Mouse (Mus musculus): ENCODE results near the gene Pex6. TPM values are rescaled to one million over a fixed set of nuclear protein-coding genes. Genes with fewer than 3 reads are reported as not detected.

Gene Pex6
- polyA plus RNA-seq, 1 experiment from 2014 or later: 22.7 TPM

- no peak overlapping the region for H3K9ac ChIP-seq (ENCODE audit: low read depth, low read length)
These were observed 32.4 kb upstream of the Pex6 start for GRCm38 (mm10) chr17:46678911-46679310.

GRCm38 (mm10) chr17:46679843-46680759, 31.2 kb upstream of the Pex6 start:
- H3K4me2 ChIP-seq (ENCODE audit: low read length): peak overlapping the region; percentile 77
- 1% methylated on average over 34 of the region's 34 CpGs for WGBS
- peak overlapping the region; percentile 82 for H3K9ac ChIP-seq (ENCODE audit: low read depth, low read length)
- no peaks in the 10 kb centered on the region for H3K27me3 ChIP-seq (ENCODE audit: control insufficient read depth, insufficient read depth, low read depth, low read length)
- ATAC-seq: peak; percentile 60
- peaks cover 25% of the 10 kb centered on the region for H3K4me1 ChIP-seq (ENCODE audit: control insufficient read depth, insufficient read depth, low read length)
- H3K9me3 ChIP-seq (replicated peaks; ENCODE audit: control insufficient read depth, low read length, poor library complexity, severe bottlenecking): no peaks in the 10 kb centered on the region
- H3K36me3 ChIP-seq (ENCODE audit: control insufficient read depth, insufficient read depth, low read length): peaks cover 32% of the 10 kb centered on the region
- peak overlapping the region; percentile 88 for H3K27ac ChIP-seq (ENCODE audit: low read length)
- peak overlapping the region; percentile 75 for H3K4me3 ChIP-seq (ENCODE audit: low read depth, low read length)

More at GRCm38 (mm10) chr17:46678911-46679310, 32.4 kb upstream of the Pex6 start:
- peaks cover 32% of the 10 kb centered on the region for H3K4me1 ChIP-seq (ENCODE audit: control insufficient read depth, insufficient read depth, low read length)
- peaks cover 31% of the 10 kb centered on the region for H3K36me3 ChIP-seq (ENCODE audit: control insufficient read depth, insufficient read depth, low read length)
- no peaks in the 10 kb centered on the region for H3K27me3 ChIP-seq (ENCODE audit: control insufficient read depth, insufficient read depth, low read depth, low read length)
- H3K4me3 ChIP-seq (ENCODE audit: low read depth, low read length): no peak overlapping the region
- no peak overlapping the region for H3K27ac ChIP-seq (ENCODE audit: low read length)
- no peaks in the 10 kb centered on the region for H3K9me3 ChIP-seq (replicated peaks; ENCODE audit: control insufficient read depth, low read length, poor library complexity, severe bottlenecking)
- WGBS: 66% methylated on average over 9 of the region's 9 CpGs
- no peak for ATAC-seq
- H3K4me2 ChIP-seq (ENCODE audit: low read length): peak overlapping the region; percentile 77; the same call in 1 of the 2 replicates

- 0% methylated on average over 45 of the region's 49 CpGs for WGBS
- no peaks in the 10 kb centered on the region for H3K27me3 ChIP-seq (ENCODE audit: control insufficient read depth, insufficient read depth, low read depth, low read length)
- peaks cover 25% of the 10 kb centered on the region for H3K4me1 ChIP-seq (ENCODE audit: control insufficient read depth, insufficient read depth, low read length)
- H3K4me2 ChIP-seq (ENCODE audit: low read length): peak within 1 kb of the TSS; percentile 97
- no peaks in the 10 kb centered on the region for H3K9me3 ChIP-seq (replicated peaks; ENCODE audit: control insufficient read depth, low read length, poor library complexity, severe bottlenecking)
- peak within 1 kb of the TSS; percentile 88 for H3K27ac ChIP-seq (ENCODE audit: low read length)
- H3K36me3 ChIP-seq (ENCODE audit: control insufficient read depth, insufficient read depth, low read length): peaks cover 35% of the 10 kb centered on the region
- H3K4me3 ChIP-seq (ENCODE audit: low read depth, low read length): peak within 1 kb of the TSS; percentile 75
- H3K9ac ChIP-seq (ENCODE audit: low read depth, low read length): peak within 1 kb of the TSS; percentile 82
- ATAC-seq: peak; percentile 97
These were observed 30.4 kb upstream of the Pex6 start, which contains the start of gene Klhdc3 for GRCm38 (mm10) chr17:46680760-46681373. TSS of gene Klhdc3 (minus strand) at chr17:46680914.

GRCm38 (mm10) chr17:46681466-46682118, 29.7 kb upstream of the Pex6 start:
- H3K27me3 ChIP-seq (ENCODE audit: control insufficient read depth, insufficient read depth, low read depth, low read length): no peaks in the 10 kb centered on the region
- H3K4me3 ChIP-seq (ENCODE audit: low read depth, low read length): peak overlapping the region; percentile 75
- peak overlapping the region; percentile 97 for H3K4me2 ChIP-seq (ENCODE audit: low read length)
- WGBS: 24% methylated on average over 12 of the region's 12 CpGs
- H3K36me3 ChIP-seq (ENCODE audit: control insufficient read depth, insufficient read depth, low read length): peaks cover 34% of the 10 kb centered on the region
- H3K27ac ChIP-seq (ENCODE audit: low read length): peak overlapping the region; percentile 82
- H3K9ac ChIP-seq (ENCODE audit: low read depth, low read length): peak overlapping the region; percentile 81
- no peaks in the 10 kb centered on the region for H3K9me3 ChIP-seq (replicated peaks; ENCODE audit: control insufficient read depth, low read length, poor library complexity, severe bottlenecking)
- H3K4me1 ChIP-seq (ENCODE audit: control insufficient read depth, insufficient read depth, low read length): peaks cover 25% of the 10 kb centered on the region
- ATAC-seq: peak; percentile 2

DNA sequence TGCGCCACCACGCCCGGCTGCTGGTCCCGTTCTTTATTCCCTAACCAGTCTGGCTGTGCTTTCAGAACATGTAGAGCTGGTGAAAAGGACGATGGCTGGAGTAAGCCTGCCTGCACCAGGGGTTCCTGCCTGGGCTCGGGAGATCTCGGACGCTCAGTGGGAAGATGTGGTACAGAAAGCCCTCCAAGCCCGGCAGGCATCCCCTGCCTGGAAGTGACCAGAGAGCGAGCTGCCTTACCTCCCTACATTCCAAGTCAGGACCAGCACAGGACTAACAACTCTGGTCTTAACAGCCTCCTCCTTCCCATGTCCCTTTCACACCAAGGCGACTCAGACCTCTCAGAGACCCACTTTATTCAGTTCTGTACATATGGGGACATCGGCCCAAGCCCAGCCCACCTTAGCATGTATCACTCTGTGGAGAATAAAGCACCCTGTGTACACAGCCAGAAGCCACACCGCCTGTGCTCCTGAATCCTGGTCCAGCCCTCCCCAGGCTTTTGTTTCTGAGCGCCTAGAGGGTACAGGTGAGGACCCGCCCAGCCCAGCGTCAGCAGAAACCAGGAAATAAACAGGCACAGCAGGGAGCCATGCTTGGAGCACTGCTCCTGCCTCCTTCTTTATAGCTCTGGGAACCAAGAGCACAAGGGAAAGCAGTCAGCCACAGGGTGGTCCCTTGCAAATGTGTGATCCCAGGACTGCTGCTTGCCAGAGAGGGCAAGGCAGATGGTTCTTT, 28.4 kb upstream of the Pex6 start:
- ATAC-seq: no peak
- Histone ChIP-seq H3K36me3 (ENCODE audit: control insufficient read depth, insufficient read depth, low read length) (peaks cover 32% of the 10 kb centered on the region), H3K4me2 (ENCODE audit: low read length) (no peak overlapping the region), H3K27me3 (ENCODE audit: control insufficient read depth, insufficient read depth, low read depth, low read length) (no peaks in the 10 kb centered on the region), H3K27ac (ENCODE audit: low read length) (no peak overlapping the region), H3K4me3 (ENCODE audit: low read depth, low read length) (no peak overlapping the region), H3K4me1 (ENCODE audit: control insufficient read depth, insufficient read depth, low read length) (peaks cover 25% of the 10 kb centered on the region), H3K9ac (ENCODE audit: low read depth, low read length) (no peak overlapping the region), H3K9me3 (replicated peaks; ENCODE audit: control insufficient read depth, low read length, poor library complexity, severe bottlenecking) (no peaks in the 10 kb centered on the region)
- 81% methylated on average over 16 of the region's 16 CpGs for WGBS

DNA sequence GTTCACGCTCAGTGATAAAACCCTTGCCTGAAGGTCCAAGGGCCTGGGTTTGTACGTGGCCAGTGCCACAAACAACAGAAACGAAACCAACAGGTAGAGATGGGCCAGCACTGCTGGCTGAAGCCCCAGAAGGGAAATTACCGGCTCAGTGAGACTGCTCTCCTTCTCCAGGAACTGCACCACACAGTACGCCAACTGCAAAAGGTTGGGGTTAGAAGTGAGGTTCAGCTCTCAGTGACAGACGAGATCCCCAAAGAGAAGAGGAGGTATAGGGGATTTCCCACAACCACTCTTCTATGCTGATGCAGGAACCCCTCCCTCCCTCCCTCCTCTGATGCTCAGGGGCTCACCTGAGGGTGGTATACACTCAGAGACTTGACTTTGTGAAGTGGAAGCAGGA, 25.4 kb upstream of the Pex6 start:
- Histone ChIP-seq H3K27me3 (ENCODE audit: control insufficient read depth, insufficient read depth, low read depth, low read length) (no peaks in the 10 kb centered on the region), H3K4me3 (ENCODE audit: low read depth, low read length) (no peak overlapping the region), H3K4me1 (ENCODE audit: control insufficient read depth, insufficient read depth, low read length) (peaks cover 8% of the 10 kb centered on the region), H3K4me2 (ENCODE audit: low read length) (no peak overlapping the region), H3K9me3 (replicated peaks; ENCODE audit: control insufficient read depth, low read length, poor library complexity, severe bottlenecking) (no peaks in the 10 kb centered on the region), H3K36me3 (ENCODE audit: control insufficient read depth, insufficient read depth, low read length) (peaks cover 32% of the 10 kb centered on the region), H3K27ac (ENCODE audit: low read length) (no peak overlapping the region), H3K9ac (ENCODE audit: low read depth, low read length) (no peak overlapping the region)
- no peak for ATAC-seq
- 92% methylated on average over 6 of the region's 6 CpGs for WGBS

GRCm38 (mm10) chr17:46690665-46691064, 20.6 kb upstream of the Pex6 start:
- WGBS: 92% methylated on average over 12 of the region's 12 CpGs
- Histone ChIP-seq H3K4me2 (ENCODE audit: low read length) (no peak overlapping the region), H3K9ac (ENCODE audit: low read depth, low read length) (no peak overlapping the region), H3K27me3 (ENCODE audit: control insufficient read depth, insufficient read depth, low read depth, low read length) (no peaks in the 10 kb centered on the region), H3K4me1 (ENCODE audit: control insufficient read depth, insufficient read depth, low read length) (no peaks in the 10 kb centered on the region), H3K9me3 (replicated peaks; ENCODE audit: control insufficient read depth, low read length, poor library complexity, severe bottlenecking) (no peaks in the 10 kb centered on the region), H3K27ac (ENCODE audit: low read length) (no peak overlapping the region), H3K36me3 (ENCODE audit: control insufficient read depth, insufficient read depth, low read length) (peaks cover 11% of the 10 kb centered on the region), H3K4me3 (ENCODE audit: low read depth, low read length) (no peak overlapping the region)
- ATAC-seq: no peak

DNA sequence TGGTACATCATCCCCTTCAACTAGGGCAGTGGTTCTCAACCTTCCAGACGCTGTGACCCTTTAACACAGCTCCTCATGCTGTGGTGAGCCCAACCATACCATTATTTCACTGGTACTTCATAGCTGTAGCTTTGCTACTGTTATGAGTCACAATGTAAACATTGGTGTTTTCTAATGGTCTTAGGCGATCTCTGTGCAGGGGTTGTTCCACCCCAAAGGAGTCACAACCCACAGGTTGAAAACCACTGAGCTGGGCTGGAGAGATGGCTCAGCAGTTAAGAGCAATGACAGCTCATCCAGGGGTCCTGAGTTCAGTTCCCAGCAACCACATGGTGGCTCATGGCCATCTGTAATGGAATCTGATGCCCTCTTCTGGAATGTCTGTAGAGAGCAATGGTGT, 19.9 kb upstream of the Pex6 start:
- Histone ChIP-seq H3K27me3 (ENCODE audit: control insufficient read depth, insufficient read depth, low read depth, low read length) (no peaks in the 10 kb centered on the region), H3K9me3 (replicated peaks; ENCODE audit: control insufficient read depth, low read length, poor library complexity, severe bottlenecking) (no peaks in the 10 kb centered on the region), H3K4me1 (ENCODE audit: control insufficient read depth, insufficient read depth, low read length) (no peaks in the 10 kb centered on the region), H3K4me2 (ENCODE audit: low read length) (no peak overlapping the region), H3K27ac (ENCODE audit: low read length) (no peak overlapping the region), H3K4me3 (ENCODE audit: low read depth, low read length) (no peak overlapping the region), H3K9ac (ENCODE audit: low read depth, low read length) (no peak overlapping the region), H3K36me3 (ENCODE audit: control insufficient read depth, insufficient read depth, low read length) (peaks cover 9% of the 10 kb centered on the region)
- WGBS: 97% methylated on average over 2 of the region's 2 CpGs
- ATAC-seq: no peak
